Mouse (Mus musculus) testis, adult 2 months (tissue): ENCODE measurements around the gene Bmp4.

Experiments used
- CTCF ChIP-seq: fragments of 200-500 bp; IDR thresholded peaks from 2 replicates; pipeline ENCODE4 v1.5.1; 2012; ENCODE audit warnings: low read depth, mild to moderate bottlenecking, inconsistent platforms, low read length, moderate library complexity; ENCODE audit not compliant: control insufficient read depth, insufficient read depth, insufficient replicate concordance
- POLR2A ChIP-seq: fragments of 200-500 bp; IDR thresholded peaks from 2 replicates; pipeline ENCODE4 v1.6.1; 2012; ENCODE audit warnings: low read depth, mild to moderate bottlenecking, inconsistent platforms, low read length, moderate library complexity; ENCODE audit not compliant: control insufficient read depth

- no peak for TF ChIP-seq CTCF
- no peak for TF ChIP-seq POLR2A
Observed at GRCm38 (mm10) chr14:46385701-46386477, 4.6 kb downstream of the Bmp4 start.
